ENCODE assay signal across 8 mouse cellular contexts in genomic region chr9:122310613-122311049, GRCm38 (mm10). TPM values are rescaled to one million over a fixed set of nuclear protein-coding genes. Genes with fewer than 3 reads are reported as not detected.
DNase-seq lines count a peak whose midpoint lies in the region; ATAC-seq and TF ChIP-seq lines count a peak whose summit lies in the region.

No protein-coding gene starts in this region.

- H3K4me2 ChIP-seq in intestine, postnatal 0 days (replicated peaks; ENCODE audit: low read depth) = peak overlapping the region; percentile 64
- H3K4me2 ChIP-seq in midbrain, embryonic 11.5 days = peak overlapping the region; percentile 48

- 0 out of 2 replicates have a peak, but pooled peaks cover 5% of the 10 kb centered on the region for H3K27me3 ChIP-seq in embryonic facial prominence, embryonic 10.5 days (replicated peaks; ENCODE audit: low read depth, poor library complexity, severe bottlenecking)
- no peaks in the 10 kb centered on the region for H3K27me3 ChIP-seq in intestine, postnatal 0 days (replicated peaks; ENCODE audit: control insufficient read depth, insufficient read depth, low read length)
- no peaks in the 10 kb centered on the region for H3K27me3 ChIP-seq in midbrain, embryonic 11.5 days (ENCODE audit: control insufficient read depth, insufficient read depth, low read length)

- H3K9ac ChIP-seq in intestine, postnatal 0 days (ENCODE audit: low read depth, low read length) = peak overlapping the region; percentile 50; the same call in 1 of the 2 replicates
- peak overlapping the region; percentile 63 for H3K9ac ChIP-seq in midbrain, embryonic 11.5 days (ENCODE audit: low read length)

- intact Hi-C loops in left cerebral cortex, postnatal 4 days (cut with DNase I) = no loop called here

- DNase-seq in adrenal gland, postnatal 14 days = peak; percentile 90
- DNase-seq in embryonic facial prominence, embryonic 10.5 days (ENCODE audit: low spot score) = peak; percentile 89
- DNase-seq in left cerebral cortex, postnatal 4 days = peak; percentile 81
- DNase-seq in midbrain, embryonic 11.5 days (ENCODE audit: low spot score, missing footprints) = peak; percentile 98
- DNase-seq in right cerebral cortex, postnatal 4 days = peak; percentile 86
- peak; percentile 86 for DNase-seq in yolk sac, embryonic 10.5 days (ENCODE audit: low spot score)

- H3K27ac ChIP-seq in embryonic facial prominence, embryonic 10.5 days (replicated peaks) = peak overlapping the region; percentile 90
- peak overlapping the region; percentile 85 for H3K27ac ChIP-seq in intestine, postnatal 0 days (ENCODE audit: low read depth, low read length)
- no peak overlapping the region for H3K27ac ChIP-seq in midbrain, embryonic 11.5 days (ENCODE audit: low read depth, low read length)

- ATAC-seq in granulocyte monocyte progenitor cell, adult 5-6 weeks (replicated peaks; ENCODE audit: poor library complexity, severe bottlenecking) = peak; percentile 80
- ATAC-seq in intestine, postnatal 0 days = peak; percentile 76
- peak; percentile 89 for ATAC-seq in midbrain, embryonic 11.5 days (ENCODE audit: low FRiP score)

- peak overlapping the region; percentile 59 for H3K4me3 ChIP-seq in embryonic facial prominence, embryonic 10.5 days
- peak overlapping the region; percentile 47 for H3K4me3 ChIP-seq in intestine, postnatal 0 days (ENCODE audit: low read depth, low read length)
- H3K4me3 ChIP-seq in midbrain, embryonic 11.5 days (ENCODE audit: low read depth, low read length) = peak overlapping the region; percentile 35

- 7% methylated on average over 19 of the region's 19 CpGs for WGBS in embryonic facial prominence, embryonic 10.5 days
- 2% methylated on average over 18 of the region's 19 CpGs for WGBS in intestine, postnatal 0 days
- 3% methylated on average over 18 of the region's 19 CpGs for WGBS in midbrain, embryonic 11.5 days

- H3K36me3 ChIP-seq in embryonic facial prominence, embryonic 10.5 days (replicated peaks) = no peaks in the 10 kb centered on the region
- H3K36me3 ChIP-seq in intestine, postnatal 0 days (ENCODE audit: control insufficient read depth, insufficient read depth) = no peaks in the 10 kb centered on the region
- H3K36me3 ChIP-seq in midbrain, embryonic 11.5 days (ENCODE audit: control insufficient read depth, insufficient read depth, low read length) = no peaks in the 10 kb centered on the region

- TF ChIP-seq CTCF in intestine, postnatal 0 days (IDR thresholded peaks at IDR 0.05; ENCODE audit: low read depth) = peak; percentile 100

- no peaks in the 10 kb centered on the region for H3K9me3 ChIP-seq in embryonic facial prominence, embryonic 10.5 days
- H3K9me3 ChIP-seq in intestine, postnatal 0 days (ENCODE audit: control insufficient read depth) = no peaks in the 10 kb centered on the region
- H3K9me3 ChIP-seq in midbrain, embryonic 11.5 days (ENCODE audit: control insufficient read depth, low read length) = no peaks in the 10 kb centered on the region

- peaks cover 26% of the 10 kb centered on the region for H3K4me1 ChIP-seq in embryonic facial prominence, embryonic 10.5 days
- H3K4me1 ChIP-seq in intestine, postnatal 0 days (replicated peaks; ENCODE audit: control insufficient read depth, insufficient read depth, low read length) = no peaks in the 10 kb centered on the region
- no peaks in the 10 kb centered on the region for H3K4me1 ChIP-seq in midbrain, embryonic 11.5 days (ENCODE audit: control insufficient read depth, insufficient read depth, low read length)

RNA-seq across cellular contexts. Expression of gene Ano10, which starts 16.4 kb away (rescaled TPM):
- 49.5 and 56.7 TPM in 2 replicates for total RNA-seq in adrenal gland, postnatal 14 days (2021)
- polyA plus RNA-seq in embryonic facial prominence, embryonic 10.5 days (2016; fragmentation: Nextera tagmentation; extraction: Ambion mirVana) = 26.3 and 27.9 TPM in 2 replicates
- 11.1 and 19.4 TPM in 2 replicates for total RNA-seq in granulocyte monocyte progenitor cell, adult 5-6 weeks (2014; fragmentation: Nextera tagmentation)
- total RNA-seq in granulocyte monocyte progenitor cell, adult 5-6 weeks (2017) = 12.9 and 16.2 TPM in 2 replicates
- 47.7 and 51.9 TPM in 2 replicates for polyA plus RNA-seq in intestine, postnatal 0 days (2015; fragmentation: Nextera tagmentation; extraction: Ambion mirVana)
- 10 to 100 TPM; 33.3 to 37.4 TPM for total RNA-seq in left cerebral cortex, postnatal 4 days (2021)
- polyA plus RNA-seq in midbrain, embryonic 11.5 days (2014; fragmentation: Nextera tagmentation; extraction: Ambion mirVana) = 39.4 and 46.3 TPM in 2 replicates

RNA-seq across cellular contexts. Expression of gene Abhd5, which starts 40.8 kb away (rescaled TPM):
- total RNA-seq in adrenal gland, postnatal 14 days (2021) = 72.9 and 79.9 TPM in 2 replicates
- 19.3 and 21.6 TPM in 2 replicates for polyA plus RNA-seq in embryonic facial prominence, embryonic 10.5 days (2016; fragmentation: Nextera tagmentation; extraction: Ambion mirVana)
- total RNA-seq in granulocyte monocyte progenitor cell, adult 5-6 weeks (2014; fragmentation: Nextera tagmentation) = 37.3 and 42.0 TPM in 2 replicates
- total RNA-seq in granulocyte monocyte progenitor cell, adult 5-6 weeks (2017) = 38.3 and 43.1 TPM in 2 replicates
- polyA plus RNA-seq in intestine, postnatal 0 days (2015; fragmentation: Nextera tagmentation; extraction: Ambion mirVana) = 49.0 and 50.8 TPM in 2 replicates
- total RNA-seq in left cerebral cortex, postnatal 4 days (2021) = 10 to 100 TPM; 30.9 to 36.2 TPM
- 19.9 and 20.0 TPM in 2 replicates for polyA plus RNA-seq in midbrain, embryonic 11.5 days (2014; fragmentation: Nextera tagmentation; extraction: Ambion mirVana)
